Mouse (Mus musculus) heart, postnatal 25 days (tissue): ENCODE results near the gene Exoc3l2. TPM values are rescaled to one million over a fixed set of nuclear protein-coding genes. Genes with fewer than 3 reads are reported as not detected.

Source experiments
- DNase-seq: peaks from one replicate; pipeline ENCODE4 v3.0.0; 2022; ENCODE audit warnings: low spot score
- intact Hi-C: fragments of 180-260 bp; cut with DNase I; formaldehyde crosslinking; loops from one replicate; pipeline ENCODE4 v1.15.1; 2025
- total RNA-seq, 2 experiments: library from RNA; stranded (reverse); gene quantifications; 2 replicates each; pipeline ENCODE4 v1.2.3; 2021

Exoc3l2 gene
- total RNA-seq, 2 experiments from 2014 or later, result 1.2 to 1.3 TPM

GRCm38 (mm10) chr7:19455819-19456495, 7.2 kb upstream of the Exoc3l2 start:
- intact Hi-C loops, result loop anchor here (5.0 kb wide), 1 partner anchor 116 kb away; no protein-coding TSS in a partner anchor
- no peak for DNase-seq

- intact Hi-C loops, result loop anchor here (5.0 kb wide), 1 partner anchor 116 kb away; no protein-coding TSS in a partner anchor
- no peak for DNase-seq
Measured at GRCm38 (mm10) chr7:19456628-19457027, 6.5 kb upstream of the Exoc3l2 start.

DNA sequence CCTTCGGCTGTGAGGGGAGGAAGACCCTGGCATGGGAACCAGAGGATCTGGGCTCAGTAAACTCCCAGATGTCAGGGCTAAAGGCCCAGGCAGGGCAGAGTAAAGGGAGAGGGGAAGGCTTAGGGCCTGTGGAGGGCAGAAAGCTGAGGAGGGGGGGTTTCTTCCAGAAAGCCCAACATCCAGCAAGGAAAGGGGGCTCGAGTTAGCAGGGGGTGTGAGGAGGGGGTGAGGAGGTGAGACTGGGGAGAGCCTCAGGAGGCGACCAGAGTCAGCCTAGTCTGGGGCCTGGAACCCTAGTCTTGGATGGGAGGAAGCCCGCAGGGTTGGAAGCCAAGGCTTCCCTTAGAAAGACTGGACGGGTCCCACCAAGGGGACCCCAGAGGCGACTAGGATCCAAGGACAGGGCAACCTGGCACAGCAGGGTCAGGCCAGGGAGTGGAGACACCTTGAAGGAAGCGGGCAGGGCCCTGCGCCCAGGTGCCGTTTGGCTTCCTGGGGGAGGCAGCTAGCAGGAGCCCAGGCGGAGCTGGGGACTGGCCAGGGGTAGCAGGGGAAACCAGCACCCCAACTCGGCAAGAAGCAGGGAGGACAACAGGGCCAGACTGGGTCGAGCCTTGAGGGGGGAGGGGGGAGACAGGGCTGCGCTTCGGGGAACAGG, 5.6 kb upstream of the Exoc3l2 start:
- DNase-seq, result no peak
- intact Hi-C loops, result loop anchor here (5.0 kb wide), 1 partner anchor 115 kb away; no protein-coding TSS in a partner anchor

DNA sequence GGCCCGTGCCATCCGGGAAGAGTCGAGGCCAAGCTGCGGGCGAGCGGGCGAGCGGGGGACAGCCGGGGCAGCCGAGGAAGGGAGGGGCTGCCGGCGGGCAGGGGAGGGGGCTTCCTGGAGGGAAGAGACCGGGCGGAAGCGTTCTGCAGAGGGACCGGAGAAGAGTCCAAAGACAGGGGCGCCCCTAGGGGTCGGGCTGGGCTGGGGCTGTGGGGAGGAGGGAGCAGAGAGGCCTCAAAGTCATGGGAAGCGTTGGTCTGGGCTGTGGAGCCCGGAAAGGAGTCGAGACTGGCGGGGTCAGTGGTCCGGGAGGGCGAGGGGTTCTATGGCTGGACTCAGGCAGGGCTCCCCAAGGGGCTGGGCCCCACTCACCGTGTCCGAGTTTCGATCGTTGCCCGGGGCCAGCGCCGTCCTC, 5.1 kb upstream of the Exoc3l2 start:
- DNase-seq, result no peak
- intact Hi-C loops, result loop anchor here (5.0 kb wide), 1 partner anchor 114 kb away; no protein-coding TSS in a partner anchor

DNA sequence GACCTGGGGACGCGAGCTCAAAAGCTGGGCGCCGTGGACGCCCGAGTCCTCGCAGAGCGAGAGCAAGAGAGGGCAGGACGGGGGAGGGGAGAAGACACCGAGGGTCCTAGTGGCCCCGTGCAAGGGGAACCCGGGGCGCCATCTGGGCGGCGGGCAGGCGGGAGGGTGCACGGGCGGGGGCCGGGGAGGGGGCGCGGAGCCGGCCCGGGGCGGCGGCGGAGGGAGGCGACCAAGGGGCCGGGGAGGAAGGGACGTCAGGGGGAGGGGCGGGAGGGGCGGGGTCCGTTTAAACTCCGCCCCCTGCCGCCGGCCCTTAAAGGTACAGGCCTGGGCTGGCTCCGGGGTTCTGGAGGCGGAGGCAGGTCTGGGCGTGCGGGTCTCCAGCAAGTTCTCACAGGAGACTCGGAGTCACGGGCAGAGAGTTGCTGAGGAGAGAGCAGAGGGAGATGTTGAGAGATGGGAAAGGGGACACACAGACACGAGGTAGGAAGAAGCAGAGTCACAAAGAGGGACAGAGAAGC, 4.5 kb upstream of the Exoc3l2 start, which contains the start of gene Mark4:
TSS of gene Mark4 (minus strand) at position 231 of the 521 bp plus-strand sequence.
- intact Hi-C loops, result loop anchor here (5.0 kb wide), 1 partner anchor 114 kb away; no protein-coding TSS in a partner anchor
- DNase-seq, result peak; percentile 53

DNA sequence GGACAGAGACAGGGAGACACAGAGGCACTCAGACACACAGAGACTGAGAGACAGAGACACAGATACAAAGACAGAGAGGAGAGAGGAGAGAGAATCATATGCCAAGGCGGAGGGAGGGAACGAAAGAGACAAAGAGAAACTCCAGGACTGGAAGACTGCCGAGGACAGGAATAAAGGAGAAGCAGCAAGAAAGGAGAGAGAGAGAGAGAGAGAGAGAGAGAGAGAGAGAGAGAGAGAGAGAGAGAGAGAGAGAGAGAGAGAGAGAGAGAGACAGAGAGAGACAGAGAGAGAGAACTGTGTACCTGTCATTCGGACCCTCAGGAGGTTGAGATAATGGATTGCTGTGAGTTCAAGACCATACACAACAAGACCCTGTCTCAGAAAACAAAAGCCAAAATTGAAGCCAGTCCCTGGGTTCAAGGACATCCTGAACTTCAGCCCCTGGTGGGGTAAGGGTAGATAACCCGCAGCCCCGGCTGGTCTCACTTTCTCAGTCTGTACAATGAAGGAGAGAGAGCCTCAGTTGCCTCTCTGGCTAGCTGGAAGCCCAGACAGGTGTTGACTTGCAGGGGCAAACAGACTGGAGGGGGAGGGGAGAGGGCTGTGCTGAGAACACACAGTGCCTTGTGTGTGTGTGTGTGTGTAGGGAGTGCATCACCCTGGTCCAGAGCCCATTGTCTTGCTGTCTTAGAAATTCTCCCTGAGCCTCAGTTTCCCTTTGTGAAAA, 3.8 kb upstream of the Exoc3l2 start:
- intact Hi-C loops, result loop anchor here (5.0 kb wide), 1 partner anchor 113 kb away; no protein-coding TSS in a partner anchor

GRCm38 (mm10) chr7:19460500-19460899, 2.6 kb upstream of the Exoc3l2 start:
- no peak for DNase-seq
- intact Hi-C loops, result loop anchor here (2.0 kb wide), 1 partner anchor 16 kb away; no protein-coding TSS in a partner anchor

More for the DNA sequence above, 3.8 kb upstream of the Exoc3l2 start:
- no peak for DNase-seq

GRCm38 (mm10) chr7:19461488-19461887, 1.6 kb upstream of the Exoc3l2 start:
- intact Hi-C loops, result loop anchor here (1.0 to 2.0 kb wide), 2 partner anchors 15 to 43 kb away; no protein-coding TSS in a partner anchor
- DNase-seq, result no peak

GRCm38 (mm10) chr7:19462443-19462842, 688 bp upstream of the Exoc3l2 start:
- no peak for DNase-seq
- intact Hi-C loops, result no loop called here

- no peak for DNase-seq
- intact Hi-C loops, result no loop called here
Measured at GRCm38 (mm10) chr7:19464367-19465307, 1.5 kb downstream of the Exoc3l2 start.

GRCm38 (mm10) chr7:19466602-19467145, 3.5 kb downstream of the Exoc3l2 start:
- intact Hi-C loops, result no loop called here

GRCm38 (mm10) chr7:19467638-19468037, 4.5 kb downstream of the Exoc3l2 start:
- no peak for DNase-seq
- intact Hi-C loops, result no loop called here

More at GRCm38 (mm10) chr7:19466602-19467145, 3.5 kb downstream of the Exoc3l2 start:
- no peak for DNase-seq

GRCm38 (mm10) chr7:19468279-19468678, 5.1 kb downstream of the Exoc3l2 start:
- intact Hi-C loops, result no loop called here
- DNase-seq, result no peak

GRCm38 (mm10) chr7:19469404-19469803, 6.3 kb downstream of the Exoc3l2 start:
- no peak for DNase-seq
- intact Hi-C loops, result no loop called here

GRCm38 (mm10) chr7:19470308-19470707, 7.2 kb downstream of the Exoc3l2 start:
- intact Hi-C loops, result no loop called here
- DNase-seq, result no peak

DNA sequence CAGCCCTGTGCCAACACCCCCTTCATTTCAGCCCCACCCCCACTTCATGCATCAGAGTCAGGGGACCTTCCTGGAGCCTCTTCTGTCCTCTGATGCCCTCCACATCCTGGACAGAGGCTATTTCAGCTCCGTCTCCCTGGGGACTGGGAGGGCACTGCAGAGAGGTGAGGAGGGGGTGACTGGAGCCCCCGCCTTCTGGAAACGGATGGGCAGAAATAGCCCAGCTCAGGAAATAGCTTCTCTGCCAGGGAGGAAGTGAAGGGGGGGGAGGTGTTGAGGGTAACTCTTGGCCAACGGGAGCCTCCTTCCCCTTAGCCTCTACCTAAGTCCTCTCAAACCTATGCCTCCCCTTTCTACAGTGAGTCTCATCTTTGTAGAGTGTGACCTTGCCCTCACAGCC, 9.3 kb downstream of the Exoc3l2 start:
- no peak for DNase-seq
- intact Hi-C loops, result no loop called here

- peak; percentile 65 for DNase-seq
- intact Hi-C loops, result no loop called here
Measured at GRCm38 (mm10) chr7:19473875-19474443, 10.8 kb downstream of the Exoc3l2 start.

DNA sequence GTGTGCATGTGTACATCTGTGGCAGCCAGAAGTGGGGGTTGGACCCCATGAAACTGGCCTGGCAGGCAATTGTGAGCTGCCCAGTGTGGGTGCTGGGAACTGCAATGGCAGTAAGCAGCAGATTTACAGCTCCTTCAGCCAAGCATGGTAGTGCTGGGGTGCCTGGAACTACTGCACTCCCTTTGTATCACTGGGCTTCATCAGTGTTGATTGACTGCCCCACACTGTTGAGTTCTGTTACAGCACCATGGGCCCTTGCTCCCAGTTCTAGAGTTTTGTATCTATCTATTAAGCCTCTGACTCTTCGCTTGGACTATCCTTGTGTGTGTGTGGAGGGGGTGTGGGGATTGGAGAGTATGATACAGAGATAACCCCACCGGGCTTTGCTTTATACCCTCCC, 14.0 kb downstream of the Exoc3l2 start:
- no peak for DNase-seq

More for the DNA sequence above, 14.0 kb downstream of the Exoc3l2 start:
- intact Hi-C loops, result loop anchor here (2.0 kb wide), 1 partner anchor 16 kb away; no protein-coding TSS in a partner anchor
